Mouse (Mus musculus): Measurements from ENCODE around the gene Sgms2.

DNA sequence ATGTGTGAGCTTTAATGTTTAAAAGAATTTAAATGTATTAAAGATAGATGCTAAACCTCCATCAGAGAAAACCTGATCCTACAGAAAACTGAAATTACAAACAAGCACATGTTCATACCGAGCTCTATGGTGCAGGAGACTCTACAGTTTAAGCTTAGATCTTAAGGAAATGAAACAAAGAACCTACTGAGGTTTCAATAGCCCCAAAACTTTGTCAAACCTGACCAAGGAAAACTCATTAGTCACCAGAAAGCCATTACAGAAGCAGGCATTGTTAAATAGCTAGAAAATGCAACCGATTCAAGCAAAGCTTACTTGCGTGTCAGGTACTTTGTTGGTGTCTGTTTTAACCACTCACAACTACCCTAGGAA, 142.6 kb downstream of the Sgms2 start:
- TF ChIP-seq POLR2A (IDR thresholded peaks at IDR 0.05; ENCODE audit: borderline replicate concordance, low read depth, low read length) (no peak), CTCF (IDR thresholded peaks at IDR 0.05; ENCODE audit: low read depth, low read length) (no peak)
